Mouse (Mus musculus): ENCODE data around the gene Gm10300. TPM values are rescaled to one million over a fixed set of nuclear protein-coding genes. Genes with fewer than 3 reads are reported as not detected.

Gm10300 gene
- polyA plus RNA-seq (2012; ENCODE audit: insufficient read depth, insufficient read length, missing spikeins) = not detected in 2 replicates

DNA sequence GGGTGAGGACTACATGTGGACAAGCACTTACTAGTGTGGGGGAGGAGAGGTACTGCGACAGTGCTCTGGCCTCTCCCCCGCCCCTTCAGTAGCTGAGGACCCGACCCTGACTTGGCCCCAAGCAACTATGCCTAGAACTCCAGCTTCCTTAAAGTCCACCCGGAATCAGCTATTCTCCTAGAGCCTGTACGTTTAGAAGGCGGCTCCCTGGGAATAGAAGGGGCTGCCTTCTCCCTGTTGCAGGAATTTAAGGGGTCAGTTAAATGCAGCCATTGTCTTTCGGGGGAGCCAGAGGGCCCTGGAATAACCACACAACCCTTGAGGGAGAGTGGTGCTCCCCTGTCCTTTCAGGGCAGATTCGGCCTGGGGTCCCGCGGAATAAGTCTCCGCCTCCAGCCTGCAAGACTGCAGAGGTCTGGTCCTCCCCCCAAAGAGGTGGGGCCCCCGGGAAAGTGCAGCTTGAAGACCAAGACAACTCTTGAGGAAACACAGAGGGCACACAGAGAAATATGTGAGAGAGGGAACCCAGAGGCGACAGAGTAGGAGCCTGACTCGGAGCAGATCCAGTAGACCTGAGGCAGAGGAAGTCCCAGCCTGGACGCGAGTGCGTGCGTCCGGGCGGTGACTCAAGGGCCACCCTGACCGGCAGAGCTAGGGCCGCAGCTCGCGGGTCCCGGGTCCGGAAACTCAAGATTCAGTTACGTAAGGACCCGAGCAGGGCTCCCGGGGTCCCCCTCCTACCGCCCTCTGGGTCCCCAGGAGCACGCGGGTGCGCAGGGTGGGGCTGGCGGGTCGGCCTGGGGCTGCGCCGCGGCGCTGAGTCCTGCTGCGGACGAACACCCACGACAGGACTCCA, at the start of gene Gm10300:
Gene Gm10300, plus strand, starts transcription at position 621 of the 856 bp plus-strand sequence.
- Histone ChIP-seq H3K4me1 (ENCODE audit: control insufficient read depth, insufficient read depth, insufficient read length, low read length) (peaks cover 35% of the 10 kb centered on the region), H3K4me3 (ENCODE audit: insufficient read depth, low read depth, low read length) (peak within 1 kb of the TSS; percentile 91), H3K27ac (replicated peaks; ENCODE audit: low read depth, low read length) (peak within 1 kb of the TSS; percentile 61)

DNA sequence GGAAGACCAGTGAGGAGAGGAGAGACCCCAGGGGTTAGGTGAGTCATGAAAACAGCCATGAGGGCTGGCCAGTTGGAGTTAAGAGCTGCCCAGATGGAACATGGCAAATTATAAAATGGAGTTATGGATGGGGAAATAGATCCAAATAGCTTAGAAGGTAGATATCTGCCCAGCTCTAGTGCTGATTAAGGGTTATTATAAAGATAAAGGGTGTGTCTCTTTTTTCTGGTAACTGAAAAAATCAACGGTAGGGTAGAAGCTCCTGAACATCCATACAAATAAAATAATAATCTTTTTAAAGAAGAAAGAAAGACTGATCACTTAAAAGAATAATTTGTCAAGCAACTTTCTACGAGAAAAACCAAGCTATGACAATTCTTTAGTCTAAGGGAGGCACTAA, 49.2 kb upstream of the Gm10300 start:
- Histone ChIP-seq H3K4me3 (ENCODE audit: insufficient read depth, low read depth, low read length) (no peak overlapping the region), H3K27ac (replicated peaks; ENCODE audit: low read depth, low read length) (no peak overlapping the region), H3K4me1 (ENCODE audit: control insufficient read depth, insufficient read depth, insufficient read length, low read length) (peaks cover 14% of the 10 kb centered on the region)

DNA sequence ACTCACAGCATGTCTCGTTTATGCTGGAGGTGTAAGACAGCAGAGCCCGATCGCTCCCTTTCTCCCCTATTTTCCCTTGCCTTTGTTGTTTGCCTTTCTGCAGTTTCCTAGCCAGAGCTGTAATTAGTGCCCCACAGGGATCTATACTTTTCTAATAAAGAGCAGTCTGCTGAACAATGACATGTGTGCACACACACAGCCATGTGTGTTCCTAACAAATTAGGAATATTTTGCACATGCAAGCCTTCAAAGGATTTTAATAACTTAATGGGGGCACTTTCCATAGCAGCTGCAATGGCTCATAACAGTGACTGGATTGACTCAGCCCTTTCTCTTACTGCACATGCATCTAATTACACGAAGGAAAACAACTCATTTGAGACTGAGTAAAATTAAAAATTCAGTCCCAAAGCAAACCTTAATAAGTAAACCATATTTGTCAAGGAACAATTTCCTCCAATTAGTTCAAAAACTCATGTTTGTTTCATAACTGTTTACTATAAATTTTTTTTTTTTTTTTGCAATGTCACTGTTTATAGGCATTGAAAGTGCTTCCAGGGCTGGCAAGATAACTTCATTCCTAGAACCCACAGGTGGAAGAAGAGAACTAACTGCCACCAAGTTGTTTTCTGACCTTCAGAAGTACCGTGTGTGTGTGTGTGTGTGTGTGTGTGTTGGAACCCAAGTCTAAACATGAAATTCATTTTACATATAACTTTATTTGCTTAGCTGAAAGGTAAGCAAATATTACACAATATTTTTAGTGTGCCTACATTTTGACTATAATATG, 48.6 kb upstream of the Gm10300 start:
- Histone ChIP-seq H3K4me1 (ENCODE audit: control insufficient read depth, insufficient read depth, insufficient read length, low read length) (peaks cover 14% of the 10 kb centered on the region), H3K4me3 (ENCODE audit: insufficient read depth, low read depth, low read length) (no peak overlapping the region), H3K27ac (replicated peaks; ENCODE audit: low read depth, low read length) (no peak overlapping the region)

DNA sequence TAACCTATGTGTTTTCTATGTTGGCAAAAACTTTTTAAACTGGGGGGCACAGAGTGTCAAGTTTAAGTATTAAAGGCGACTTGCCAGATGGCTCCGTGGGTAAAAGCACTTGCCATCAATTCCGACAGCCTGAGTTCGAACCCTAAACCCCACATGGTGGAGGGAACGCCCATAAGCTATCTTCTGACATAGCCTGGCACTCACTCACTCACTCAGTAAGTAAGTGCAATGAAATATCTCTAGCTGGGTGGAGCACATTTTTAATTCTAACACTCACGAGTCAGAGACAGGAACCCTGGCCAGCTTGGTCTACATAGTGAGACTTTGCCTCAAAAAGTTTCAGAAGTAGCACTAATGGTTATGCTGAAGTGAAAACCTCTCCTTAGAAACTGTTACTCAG, 47.3 kb upstream of the Gm10300 start:
- Histone ChIP-seq H3K4me1 (ENCODE audit: control insufficient read depth, insufficient read depth, insufficient read length, low read length) (peaks cover 14% of the 10 kb centered on the region), H3K4me3 (ENCODE audit: insufficient read depth, low read depth, low read length) (no peak overlapping the region), H3K27ac (replicated peaks; ENCODE audit: low read depth, low read length) (peak overlapping the region; percentile 60)

DNA sequence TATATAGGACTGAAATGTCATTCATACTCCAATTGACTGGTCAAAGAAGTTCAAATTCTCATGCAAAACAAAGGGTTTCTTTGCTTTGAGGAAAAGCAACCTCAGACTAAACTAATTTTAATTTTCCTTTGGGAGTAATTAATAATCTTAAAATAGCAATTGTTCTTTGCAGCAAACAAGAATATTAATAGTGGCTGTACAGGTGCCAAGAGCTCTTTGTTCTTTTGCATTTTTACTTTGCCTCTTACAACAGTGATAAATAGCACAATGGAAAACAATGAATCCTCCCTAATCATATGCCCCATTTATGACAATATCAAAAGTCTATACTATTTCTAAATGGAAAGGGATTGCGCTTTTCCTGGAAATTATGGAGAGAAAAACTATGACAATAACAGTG, 46.7 kb upstream of the Gm10300 start:
- H3K4me3 ChIP-seq (ENCODE audit: insufficient read depth, low read depth, low read length) = no peak overlapping the region
- H3K4me1 ChIP-seq (ENCODE audit: control insufficient read depth, insufficient read depth, insufficient read length, low read length) = peaks cover 14% of the 10 kb centered on the region
- peak overlapping the region; percentile 90 for H3K27ac ChIP-seq (replicated peaks; ENCODE audit: low read depth, low read length)

DNA sequence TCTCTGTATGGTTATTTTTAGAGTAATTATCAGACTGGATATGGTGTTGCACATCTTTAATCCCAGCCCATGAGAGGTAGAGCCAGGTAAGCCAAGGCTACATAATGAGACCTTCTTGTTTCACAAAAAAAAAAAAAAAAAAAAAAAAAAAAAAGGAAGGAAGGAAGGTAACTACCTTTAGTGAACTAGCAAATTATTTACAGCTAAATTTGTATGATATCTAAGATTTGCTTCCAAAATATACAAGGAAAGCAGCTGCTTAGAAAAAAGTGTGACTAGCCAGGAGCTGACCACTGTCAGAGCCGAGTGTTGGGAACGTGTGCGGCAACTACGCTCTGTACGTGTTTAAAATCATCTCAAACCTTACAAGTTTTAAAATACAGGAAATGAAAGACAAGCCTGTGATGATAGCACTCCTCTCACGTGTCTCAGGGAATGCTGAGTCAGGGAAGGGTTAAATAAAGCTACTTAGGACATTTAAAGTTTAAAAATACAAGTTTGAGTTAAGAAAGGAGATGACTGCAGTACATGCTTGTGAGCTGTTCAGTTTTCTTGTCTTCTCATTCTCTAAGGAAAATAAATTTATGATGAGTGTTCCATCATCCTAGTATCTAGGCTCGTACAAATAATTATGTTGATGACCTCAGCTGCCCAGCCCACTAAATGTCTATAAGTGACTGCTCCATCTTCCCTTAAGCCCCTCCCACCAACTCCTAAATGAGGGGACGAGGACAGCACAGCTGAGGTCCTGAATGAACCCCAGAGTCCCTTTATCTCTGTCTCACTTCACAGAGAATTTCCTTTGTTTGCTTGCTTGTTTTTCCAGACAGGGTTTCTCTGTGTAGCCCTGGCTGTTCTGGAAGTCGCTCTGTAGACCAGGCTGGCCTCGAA, 44.4 kb upstream of the Gm10300 start:
- Histone ChIP-seq H3K4me3 (ENCODE audit: insufficient read depth, low read depth, low read length) (no peak overlapping the region), H3K4me1 (ENCODE audit: control insufficient read depth, insufficient read depth, insufficient read length, low read length) (peaks cover 13% of the 10 kb centered on the region), H3K27ac (replicated peaks; ENCODE audit: low read depth, low read length) (no peak overlapping the region; the same call in 1 of the 2 replicates)

DNA sequence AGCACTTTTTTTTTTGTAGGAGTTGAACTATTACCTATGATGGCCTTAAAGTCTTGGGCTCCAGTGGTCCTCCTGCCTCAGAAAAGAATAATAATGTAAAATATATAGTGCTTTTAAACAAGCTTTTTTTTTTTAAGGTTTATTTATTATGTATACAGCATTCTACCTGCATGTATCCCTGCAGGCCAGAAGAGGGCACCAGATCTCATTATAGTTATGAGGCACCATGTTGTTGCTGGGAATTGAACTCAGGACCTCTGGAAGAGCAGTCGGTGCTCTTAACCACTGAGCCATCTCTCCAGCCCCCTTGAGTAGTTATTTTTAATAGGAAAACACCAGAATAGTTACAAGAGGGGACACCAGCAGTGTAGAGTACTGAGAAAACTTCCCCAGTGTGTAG, 41.3 kb upstream of the Gm10300 start:
- H3K4me1 ChIP-seq (ENCODE audit: control insufficient read depth, insufficient read depth, insufficient read length, low read length) = peaks cover 10% of the 10 kb centered on the region
- H3K27ac ChIP-seq (replicated peaks; ENCODE audit: low read depth, low read length) = no peak overlapping the region
- H3K4me3 ChIP-seq (ENCODE audit: insufficient read depth, low read depth, low read length) = no peak overlapping the region

DNA sequence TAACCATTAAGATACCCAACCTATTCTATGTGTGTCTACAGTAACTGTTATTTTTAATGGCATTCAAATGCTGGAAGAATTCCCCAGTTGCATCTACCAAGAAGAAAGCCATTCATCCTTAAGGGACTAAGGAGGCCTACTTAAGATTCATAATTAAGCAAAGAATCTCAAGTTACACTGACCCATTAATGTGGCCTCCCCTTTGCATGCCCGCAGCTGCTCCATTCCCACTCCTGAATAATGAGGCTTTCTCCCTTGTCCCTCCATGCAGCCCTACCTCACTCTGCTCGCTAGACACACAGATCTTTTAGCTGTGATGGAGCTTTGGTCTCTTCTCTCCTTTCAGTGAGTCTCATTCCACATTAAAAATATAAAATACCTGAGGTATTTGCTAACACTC, 40.3 kb upstream of the Gm10300 start:
- H3K4me3 ChIP-seq (ENCODE audit: insufficient read depth, low read depth, low read length) = no peak overlapping the region
- peaks cover 9% of the 10 kb centered on the region for H3K4me1 ChIP-seq (ENCODE audit: control insufficient read depth, insufficient read depth, insufficient read length, low read length)

DNA sequence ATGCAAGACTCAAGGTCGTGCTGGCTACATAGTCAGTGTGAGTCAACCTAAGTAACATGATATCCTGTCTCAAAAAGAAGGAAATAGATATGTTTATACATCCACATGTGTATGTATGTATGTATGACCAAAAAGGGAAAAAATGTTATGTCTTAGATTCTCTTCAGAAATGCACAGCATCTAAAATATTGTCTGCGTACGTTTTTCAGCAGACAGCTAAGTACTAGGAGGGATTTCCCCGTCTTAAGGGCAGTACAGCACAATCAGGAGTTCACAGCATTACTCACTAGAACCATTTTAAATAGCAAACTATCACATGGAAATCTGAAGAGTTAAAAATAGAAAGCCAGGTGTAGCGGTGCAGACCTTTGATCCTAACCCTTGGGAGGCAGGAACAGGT, 37.4 kb upstream of the Gm10300 start:
- no peak overlapping the region for H3K4me3 ChIP-seq (ENCODE audit: insufficient read depth, low read depth, low read length)
- H3K27ac ChIP-seq (replicated peaks; ENCODE audit: low read depth, low read length) = no peak overlapping the region

More for the DNA sequence above, 40.3 kb upstream of the Gm10300 start:
- no peak overlapping the region for H3K27ac ChIP-seq (replicated peaks; ENCODE audit: low read depth, low read length)

DNA sequence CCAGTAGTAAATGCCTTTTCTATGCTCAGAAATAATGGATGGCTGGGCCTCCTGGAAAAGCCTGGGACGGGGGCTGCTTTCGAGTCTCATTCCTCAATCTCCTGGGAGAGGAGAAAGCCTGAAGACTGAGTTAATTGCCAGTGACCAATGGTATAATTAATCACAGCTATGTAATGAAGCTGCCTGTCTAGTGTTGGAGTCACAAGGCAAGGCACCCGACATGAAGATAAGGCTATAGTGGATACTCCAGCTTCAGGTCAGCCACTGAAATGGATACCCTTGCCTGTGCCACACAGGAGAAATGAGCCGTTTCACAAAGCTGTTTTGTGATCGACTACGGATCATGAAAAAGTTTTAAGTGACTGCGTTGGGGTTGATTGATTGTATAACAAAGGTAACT, 36.5 kb upstream of the Gm10300 start:
- Histone ChIP-seq H3K4me1 (ENCODE audit: control insufficient read depth, insufficient read depth, insufficient read length, low read length) (peaks cover 14% of the 10 kb centered on the region), H3K4me3 (ENCODE audit: insufficient read depth, low read depth, low read length) (no peak overlapping the region), H3K27ac (replicated peaks; ENCODE audit: low read depth, low read length) (0 out of 2 replicates have a peak overlapping the region, but pooled peaks have one; percentile 0)

More for the DNA sequence above, 37.4 kb upstream of the Gm10300 start:
- H3K4me1 ChIP-seq (ENCODE audit: control insufficient read depth, insufficient read depth, insufficient read length, low read length) = peaks cover 14% of the 10 kb centered on the region

DNA sequence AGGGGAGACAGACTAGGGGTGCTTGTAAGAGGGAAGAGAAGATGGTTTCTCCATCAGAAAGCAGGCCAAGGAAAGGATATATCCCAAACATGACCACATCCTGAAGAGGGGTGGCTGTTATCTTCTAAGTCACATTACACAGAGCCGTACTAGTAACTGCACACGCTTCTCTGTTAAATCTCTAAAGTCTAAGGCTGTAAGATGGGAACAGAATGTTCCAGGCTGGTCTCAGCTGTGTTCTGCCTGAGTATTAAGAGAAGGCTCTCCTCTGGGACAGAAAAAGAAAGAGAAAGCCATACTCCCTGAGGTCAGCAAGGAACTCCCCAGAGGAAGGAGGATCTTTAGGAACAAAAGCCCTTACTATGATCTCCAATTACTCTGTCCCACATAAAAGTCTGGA, 35.7 kb upstream of the Gm10300 start:
- Histone ChIP-seq H3K4me1 (ENCODE audit: control insufficient read depth, insufficient read depth, insufficient read length, low read length) (peaks cover 14% of the 10 kb centered on the region), H3K4me3 (ENCODE audit: insufficient read depth, low read depth, low read length) (no peak overlapping the region), H3K27ac (replicated peaks; ENCODE audit: low read depth, low read length) (peak overlapping the region; percentile 75; the same call in 1 of the 2 replicates)

DNA sequence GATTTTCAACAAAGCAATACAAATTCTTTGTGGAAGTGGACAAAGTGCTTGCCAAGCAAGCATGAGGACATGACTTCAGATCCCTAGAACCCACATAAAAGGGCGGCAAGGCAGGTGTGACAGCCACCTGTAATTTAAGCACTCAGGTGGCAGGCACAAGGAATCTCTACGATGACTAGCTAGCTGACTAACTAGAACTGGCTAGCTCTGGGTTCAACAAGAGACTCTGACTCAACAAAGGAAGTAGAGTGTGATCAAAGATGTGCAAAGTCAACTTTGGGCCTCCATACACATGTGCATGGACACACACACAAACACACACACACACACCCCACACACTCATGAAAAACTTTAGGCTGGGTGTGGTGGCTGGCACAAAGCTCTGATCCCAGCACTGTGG, 35.0 kb upstream of the Gm10300 start:
- H3K27ac ChIP-seq (replicated peaks; ENCODE audit: low read depth, low read length) = peak overlapping the region; percentile 81
- H3K4me3 ChIP-seq (ENCODE audit: insufficient read depth, low read depth, low read length) = no peak overlapping the region
- peaks cover 14% of the 10 kb centered on the region for H3K4me1 ChIP-seq (ENCODE audit: control insufficient read depth, insufficient read depth, insufficient read length, low read length)

DNA sequence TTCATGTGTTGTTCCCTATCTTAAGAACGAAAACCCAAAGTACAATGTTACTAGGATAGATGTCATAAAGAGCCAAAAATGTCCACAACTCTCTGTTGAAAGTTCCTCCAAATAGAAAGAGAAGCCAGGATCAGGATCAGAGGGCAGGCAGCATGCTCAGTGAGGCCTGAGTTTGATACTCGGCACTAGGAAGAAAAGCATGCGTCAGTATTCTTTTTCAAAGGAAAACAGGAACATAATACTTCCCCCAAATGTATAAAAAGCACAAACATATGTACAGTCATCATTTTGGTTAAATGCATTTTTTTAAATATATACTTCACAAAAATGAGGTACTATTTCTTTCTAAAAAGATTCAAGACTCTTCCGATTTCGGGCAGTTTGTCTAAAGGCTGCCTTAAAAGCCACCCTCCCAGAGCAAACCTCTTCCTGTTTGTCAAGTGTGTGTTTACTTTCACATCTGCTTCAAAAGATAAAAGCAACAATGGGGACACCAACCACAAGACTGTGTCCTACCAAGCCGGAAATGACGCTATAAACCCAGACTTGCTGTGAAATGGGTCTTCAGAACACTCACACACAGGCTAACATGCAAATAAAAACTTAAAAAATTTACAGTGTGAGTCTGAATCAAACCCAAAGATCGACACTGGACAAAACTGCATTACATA, 34.4 kb upstream of the Gm10300 start:
- H3K4me3 ChIP-seq (ENCODE audit: insufficient read depth, low read depth, low read length) = no peak overlapping the region
- H3K4me1 ChIP-seq (ENCODE audit: control insufficient read depth, insufficient read depth, insufficient read length, low read length) = peaks cover 14% of the 10 kb centered on the region
- H3K27ac ChIP-seq (replicated peaks; ENCODE audit: low read depth, low read length) = peak overlapping the region; percentile 81

Measured in brown adipose tissue, adult 24 weeks (tissue).